Mouse (Mus musculus) 3T3-L1 (cell line): Measurements from ENCODE around the gene Slc17a8.
"Not testable (repeated sequence)": the region's sequence is repeated elsewhere in the genome, so short reads cannot be mapped to it uniquely, and the experiment has no call there.

Source experiments
- DNase-seq: peaks from one replicate; pipeline ENCODE4 v3.0.0-alpha.2; 2015; ENCODE audit warnings: low read depth, low spot score

The Slc17a8 gene

GRCm38 (mm10) chr10:89589877-89590276, 31.2 kb downstream of the Slc17a8 start:
- DNase-seq: no peak

DNA sequence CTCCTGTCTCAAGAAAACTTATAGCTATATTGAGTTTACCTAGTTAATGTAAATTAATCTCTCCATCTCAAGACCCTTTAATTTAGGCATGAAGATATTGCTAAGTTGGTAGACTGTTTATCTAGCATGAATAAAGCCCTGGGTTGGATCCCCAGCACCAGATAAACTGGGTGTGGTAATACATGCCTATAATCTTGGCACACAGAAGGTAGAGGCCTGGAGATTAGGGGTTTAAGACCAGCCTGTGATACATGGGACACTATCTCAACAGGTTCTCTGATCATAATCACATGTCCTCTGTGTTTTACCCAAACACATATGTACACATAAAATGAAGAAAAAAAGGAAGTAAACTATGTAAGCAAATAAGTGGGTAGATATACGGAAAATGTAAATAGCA, 32.3 kb downstream of the Slc17a8 start:
- no peak for DNase-seq

- no peak for DNase-seq
Measured at GRCm38 (mm10) chr10:89584709-89585108, 36.3 kb downstream of the Slc17a8 start.

DNA sequence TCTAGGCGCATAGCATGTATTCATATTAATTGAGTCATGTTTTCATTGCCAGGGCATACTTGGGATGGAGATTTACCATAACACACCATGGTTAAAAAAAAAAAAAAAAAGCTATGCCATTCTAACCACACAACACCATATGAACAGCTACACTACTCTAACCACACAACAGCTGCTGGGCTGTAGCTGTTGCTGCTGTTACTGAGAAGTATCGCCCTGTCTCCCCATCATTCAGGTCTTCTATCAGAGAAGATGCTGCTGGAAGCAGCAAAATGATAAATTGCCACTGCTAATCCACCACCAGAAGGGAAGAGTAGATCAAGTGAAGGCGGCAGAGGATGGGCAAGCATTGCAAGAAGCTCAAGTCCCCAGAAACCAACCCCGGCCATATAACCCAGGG, 42.3 kb downstream of the Slc17a8 start:
- DNase-seq: no peak

- DNase-seq: no peak
Measured at GRCm38 (mm10) chr10:89577666-89578065, 43.4 kb downstream of the Slc17a8 start.

DNA sequence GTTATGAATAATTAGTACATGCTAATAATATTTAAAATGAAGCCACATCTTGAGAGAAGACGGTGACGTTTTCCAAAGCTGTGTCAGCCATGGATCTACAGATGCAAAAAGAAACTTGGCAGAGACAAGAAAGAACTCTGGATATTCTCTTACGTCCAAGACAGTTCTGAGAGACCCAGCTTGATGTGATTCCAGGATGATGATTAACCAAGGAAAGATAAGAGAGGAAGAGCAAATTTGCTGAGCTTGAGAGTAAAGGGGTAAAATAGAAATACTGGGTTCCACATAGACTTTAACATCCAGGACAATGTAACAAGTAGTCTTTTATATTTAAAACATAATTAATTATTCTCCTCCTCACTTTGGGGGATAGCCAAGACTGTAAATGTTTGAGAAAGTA, 47.6 kb downstream of the Slc17a8 start:
- no peak for DNase-seq

DNA sequence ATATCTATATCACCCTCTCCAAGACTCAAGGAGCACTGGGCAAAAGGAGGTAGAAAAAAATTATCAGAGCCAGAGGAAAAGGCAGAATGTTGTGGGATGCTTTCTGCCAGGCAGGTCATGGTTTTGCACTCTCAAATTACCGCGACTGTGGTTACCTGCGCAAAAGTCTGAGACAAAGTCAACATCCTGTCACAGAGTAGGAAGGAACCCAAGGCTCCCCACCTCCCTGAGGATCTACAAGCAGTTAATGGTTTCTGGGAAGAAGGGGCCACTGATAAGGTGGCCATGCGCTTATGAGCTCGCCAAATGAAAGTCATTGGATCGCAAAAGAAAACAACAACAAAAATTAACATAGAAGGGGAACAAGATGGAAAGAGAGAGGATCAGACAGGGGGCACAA, 48.1 kb downstream of the Slc17a8 start:
- DNase-seq: no peak

GRCm38 (mm10) chr10:89567391-89567790, 53.7 kb downstream of the Slc17a8 start:
- DNase-seq: no peak

- DNase-seq: no peak
Measured at GRCm38 (mm10) chr10:89565301-89566022, 55.6 kb downstream of the Slc17a8 start.

- no peak for DNase-seq
Measured at GRCm38 (mm10) chr10:89562113-89562512, 58.9 kb downstream of the Slc17a8 start.

DNA sequence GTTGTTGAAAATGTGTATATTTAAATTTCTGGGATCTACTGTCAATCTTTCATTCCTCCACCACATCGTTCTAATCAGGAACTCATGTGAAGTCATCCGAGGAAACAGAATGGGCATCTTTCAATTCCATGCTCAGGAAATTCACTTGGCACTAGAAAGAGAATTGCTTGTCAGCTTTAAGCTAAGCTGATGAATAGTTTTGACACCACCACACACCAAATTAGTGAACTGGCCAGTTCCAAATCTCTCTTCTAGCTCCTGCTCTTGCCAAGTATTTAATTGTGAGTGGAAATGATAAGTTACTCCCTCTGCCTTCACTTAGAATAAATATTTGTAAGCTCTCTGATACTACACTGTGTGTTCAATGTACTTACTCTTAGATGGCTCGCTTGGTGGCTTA, 61.7 kb downstream of the Slc17a8 start:
- DNase-seq: no peak

GRCm38 (mm10) chr10:89554885-89555284, 66.2 kb downstream of the Slc17a8 start:
- DNase-seq: not testable (repeated sequence)

DNA sequence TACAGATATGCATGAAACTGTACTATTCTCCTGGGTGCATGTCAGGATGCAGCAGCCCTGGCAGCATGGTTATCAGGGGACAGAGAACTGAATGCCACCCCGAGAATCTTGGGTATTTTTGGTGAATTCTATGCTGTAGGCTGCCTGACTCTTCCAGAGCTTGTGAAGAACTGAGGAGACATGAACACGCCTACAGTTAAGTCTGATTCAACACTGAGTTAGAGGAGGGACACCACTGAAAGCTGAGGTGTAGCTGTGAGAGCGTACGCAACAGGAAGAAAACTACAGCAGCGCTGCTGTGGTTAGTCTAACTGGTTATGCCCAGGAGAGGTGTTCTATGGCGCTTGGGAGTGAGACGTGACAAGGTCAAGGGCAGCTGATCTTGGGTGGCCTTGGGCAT, 67.2 kb downstream of the Slc17a8 start:
- DNase-seq: not testable (repeated sequence)

DNA sequence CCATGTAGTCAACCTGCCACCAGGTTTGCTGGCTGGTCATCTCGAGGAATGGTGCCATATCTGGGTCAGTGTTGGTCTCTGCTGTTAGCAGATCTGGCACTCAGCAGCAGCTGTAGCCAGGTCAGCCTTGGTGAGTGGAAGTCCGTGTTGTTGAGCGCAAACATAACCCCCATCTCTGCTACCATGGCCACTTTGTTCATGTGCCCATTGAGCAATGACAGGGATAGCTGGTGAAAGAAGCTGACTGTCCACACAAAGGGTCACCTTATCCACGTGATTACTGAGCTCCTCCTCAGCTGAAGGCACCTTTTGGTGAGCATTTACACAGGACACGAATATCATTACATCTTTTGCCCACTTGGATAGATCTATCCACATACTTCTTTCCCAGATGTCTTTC, 68.0 kb downstream of the Slc17a8 start:
- DNase-seq: no peak

DNA sequence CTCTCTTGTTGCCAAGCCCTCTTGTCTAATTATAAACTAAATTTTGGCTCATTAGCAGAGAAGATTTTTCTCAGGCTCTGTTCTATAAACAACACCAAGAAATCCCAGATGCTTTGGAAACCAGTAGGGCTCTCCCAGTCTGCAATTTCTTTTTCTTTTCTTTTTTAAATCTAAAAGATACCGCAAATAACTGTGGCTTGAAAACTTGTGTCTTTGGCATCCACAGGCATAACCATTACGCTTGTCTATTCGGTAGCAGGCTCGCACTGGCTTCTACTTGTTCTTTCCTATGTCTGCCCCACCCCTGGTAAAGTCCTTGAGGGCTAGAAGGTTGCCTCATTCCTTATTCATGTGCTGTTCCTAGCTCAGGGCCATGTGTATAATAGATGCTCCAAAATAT, 69.4 kb downstream of the Slc17a8 start:
- DNase-seq: peak; percentile 52

- no peak for DNase-seq
Measured at GRCm38 (mm10) chr10:89548028-89548427, 73.0 kb downstream of the Slc17a8 start.

DNA sequence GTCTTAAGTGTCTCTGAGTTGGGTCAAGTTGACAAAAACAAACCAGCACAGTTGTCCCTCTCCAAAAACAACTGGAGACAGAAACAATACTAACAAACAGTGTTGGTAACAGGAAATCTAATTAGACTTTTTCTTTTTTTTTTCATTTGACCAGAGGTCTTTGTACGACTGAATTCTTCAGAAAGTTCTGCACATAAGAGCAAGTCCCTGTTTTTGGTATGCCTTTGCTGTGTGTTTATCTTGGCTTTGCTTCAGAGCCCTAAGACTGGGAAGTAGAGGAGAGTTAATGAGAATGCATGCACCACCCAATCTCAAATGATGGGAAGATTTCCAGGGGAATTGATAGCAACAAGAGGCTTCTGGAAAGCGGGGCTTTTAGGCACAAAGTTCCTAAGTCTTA, 74.1 kb downstream of the Slc17a8 start:
- no peak for DNase-seq

DNA sequence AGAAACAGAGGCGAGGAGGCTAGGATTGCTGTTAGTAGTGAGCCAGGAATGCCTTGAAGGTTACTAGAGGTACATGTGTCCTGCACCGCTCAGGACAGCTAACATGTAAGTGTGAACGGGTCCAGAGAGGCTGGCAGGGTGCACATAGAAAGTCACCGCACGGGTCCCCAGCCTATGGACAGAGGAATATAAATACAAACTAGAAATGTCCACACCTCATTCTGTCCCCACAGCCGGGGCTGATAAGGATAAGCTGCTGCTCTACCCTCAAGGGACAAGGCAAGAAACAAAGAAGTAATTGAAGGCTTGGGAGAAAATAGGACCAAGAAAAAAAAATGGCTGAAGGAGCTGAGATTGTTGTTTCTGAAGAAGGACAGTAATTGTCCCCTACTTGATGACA, 77.2 kb downstream of the Slc17a8 start:
- no peak for DNase-seq

GRCm38 (mm10) chr10:89542321-89542720, 78.7 kb downstream of the Slc17a8 start:
- DNase-seq: no peak

GRCm38 (mm10) chr10:89532929-89533727, 87.9 kb downstream of the Slc17a8 start, which contains the start of gene Nr1h4:
Nr1h4 (minus strand) TSS chr10:89533585.
- peak; percentile 59 for DNase-seq

DNA sequence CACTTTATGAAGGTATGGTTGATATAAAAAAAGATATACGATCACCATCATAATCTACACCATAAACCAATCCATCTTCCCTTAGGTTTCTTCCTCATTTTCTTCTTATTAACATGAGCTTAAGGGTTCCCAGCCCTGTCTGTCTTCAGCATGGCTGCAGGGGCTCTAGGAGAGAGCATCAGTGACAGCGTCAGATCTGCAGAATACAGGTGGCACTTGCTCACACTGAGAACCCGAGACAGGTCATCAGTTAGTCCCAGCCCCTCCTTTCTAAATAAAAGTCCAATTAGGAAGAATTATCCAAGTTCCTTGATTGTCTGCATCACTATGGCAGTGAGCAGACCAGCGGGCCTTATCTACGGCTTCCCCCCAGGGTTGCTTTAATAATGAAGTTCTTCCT, 88.6 kb downstream of the Slc17a8 start:
- DNase-seq: no peak

DNA sequence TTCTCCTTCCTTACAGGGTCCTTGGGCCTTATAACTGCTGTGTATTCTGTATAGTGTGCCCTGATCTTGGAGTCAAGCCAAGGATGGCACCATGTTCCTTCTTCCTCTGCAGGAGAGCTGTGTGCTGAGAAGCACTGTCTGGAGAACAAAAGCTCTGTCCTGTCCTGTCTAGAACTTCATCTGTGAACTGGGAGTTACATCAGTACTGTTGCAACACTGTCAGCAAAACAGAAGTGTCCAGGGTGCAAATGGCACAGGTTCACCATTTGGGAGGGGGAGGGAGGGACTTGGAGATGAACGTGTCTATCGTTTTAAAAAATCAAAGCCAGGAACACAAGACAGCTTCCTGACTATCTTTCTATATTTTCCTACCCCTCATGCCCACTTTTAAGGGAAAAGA, 89.1 kb downstream of the Slc17a8 start:
- peak; percentile 35 for DNase-seq

- DNase-seq: peak; percentile 96
Measured at GRCm38 (mm10) chr10:89531194-89531634, 89.8 kb downstream of the Slc17a8 start.
